Mouse (Mus musculus) olfactory bulb, adult 2 months (tissue): ENCODE results near the gene Vamp5. TPM values are rescaled to one million over a fixed set of nuclear protein-coding genes. Genes with fewer than 3 reads are reported as not detected.

Source experiments
- H3K27ac ChIP-seq: fragments of 200-500 bp; 2 replicates; pipeline ENCODE4 v1.5.1; 2012; ENCODE audit warnings: low read depth, low read length; ENCODE audit not compliant: insufficient read depth
- H3K4me1 ChIP-seq: fragments of 200-500 bp; 2 replicates; pipeline ENCODE4 v1.6.1; 2012; ENCODE audit warnings: low read length; ENCODE audit not compliant: control insufficient read depth, insufficient read depth
- H3K4me3 ChIP-seq: fragments of 200-500 bp; 2 replicates; pipeline ENCODE4 v1.5.1; 2012; ENCODE audit warnings: mild to moderate bottlenecking, low read depth, low read length, moderate library complexity; ENCODE audit not compliant: insufficient read depth
- CTCF ChIP-seq: fragments of 200-500 bp; IDR thresholded peaks from 2 replicates; pipeline ENCODE4 v1.5.1; 2012; ENCODE audit warnings: low read depth, mild to moderate bottlenecking, low read length, moderate library complexity; ENCODE audit not compliant: insufficient read depth
- POLR2A ChIP-seq: fragments of 200-500 bp; IDR thresholded peaks from 2 replicates; pipeline ENCODE4 v1.6.1; 2012; ENCODE audit warnings: mild to moderate bottlenecking, low read depth, low read length, moderate library complexity; ENCODE audit not compliant: insufficient read depth
- WGBS: fragments of 180-500 bp; shearing (Covaris S2); methylation state at CpG from one replicate; pipeline ENCODE4 v1.1.7; 2018; 5-methylcytosine and 5-hydroxymethylcytosine counted together
- polyA plus RNA-seq: library from polyadenylated mRNA; stranded (reverse); fragments of >200 nt; gene quantifications from 2 replicates; pipeline ENCODE4 v1.2.4, GENCODE M21; 2012; ENCODE audit warnings: low replicate concordance; ENCODE audit not compliant: missing spikeins, insufficient read depth, insufficient read length

The Vamp5 gene
- polyA plus RNA-seq, result not detected in 2 replicates

DNA sequence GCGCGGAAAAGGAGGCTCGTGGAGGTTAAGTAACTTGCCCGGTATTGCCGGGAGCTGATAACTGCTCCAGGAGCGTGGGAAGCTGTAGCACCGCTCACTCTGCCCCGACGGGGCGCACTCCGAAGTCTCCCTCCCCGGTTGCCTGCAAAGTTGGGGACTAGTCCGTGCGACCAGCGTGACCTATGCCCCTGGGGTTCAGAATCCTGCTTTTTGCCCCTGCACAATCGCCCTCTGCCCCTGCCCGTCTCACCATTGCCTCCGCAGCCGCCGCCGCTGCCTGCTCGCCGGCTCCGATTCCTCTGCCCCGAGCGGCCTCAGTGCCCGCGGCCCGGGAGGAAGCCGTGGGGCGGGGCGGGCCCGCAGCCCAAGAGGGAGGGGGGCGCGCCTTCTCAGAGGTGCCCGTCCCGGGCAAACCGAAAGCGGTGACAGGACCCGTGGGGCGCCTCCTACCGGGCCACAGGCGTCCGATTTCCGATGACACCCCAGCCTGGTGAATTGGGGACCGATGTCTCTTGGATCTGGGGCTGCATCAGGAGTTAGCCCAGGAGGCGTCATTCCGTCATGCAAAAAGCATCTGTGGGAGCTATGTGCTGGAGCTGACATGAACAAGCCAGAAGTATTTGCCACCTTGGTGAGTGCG, at the start of gene Vamp5:
Gene Vamp5 (minus strand): TSS at position 338 of the 640 bp plus-strand sequence.
- TF ChIP-seq POLR2A, result no peak
- TF ChIP-seq CTCF, result no peak
- no peak within 1 kb of the TSS for H3K27ac ChIP-seq
- WGBS, result 4% methylated on average over 49 of the region's 49 CpGs
- H3K4me1 ChIP-seq, result peaks cover 4% of the 10 kb centered on the region; the same call in 1 of the 2 replicates
- peak within 1 kb of the TSS; percentile 46 for H3K4me3 ChIP-seq

DNA sequence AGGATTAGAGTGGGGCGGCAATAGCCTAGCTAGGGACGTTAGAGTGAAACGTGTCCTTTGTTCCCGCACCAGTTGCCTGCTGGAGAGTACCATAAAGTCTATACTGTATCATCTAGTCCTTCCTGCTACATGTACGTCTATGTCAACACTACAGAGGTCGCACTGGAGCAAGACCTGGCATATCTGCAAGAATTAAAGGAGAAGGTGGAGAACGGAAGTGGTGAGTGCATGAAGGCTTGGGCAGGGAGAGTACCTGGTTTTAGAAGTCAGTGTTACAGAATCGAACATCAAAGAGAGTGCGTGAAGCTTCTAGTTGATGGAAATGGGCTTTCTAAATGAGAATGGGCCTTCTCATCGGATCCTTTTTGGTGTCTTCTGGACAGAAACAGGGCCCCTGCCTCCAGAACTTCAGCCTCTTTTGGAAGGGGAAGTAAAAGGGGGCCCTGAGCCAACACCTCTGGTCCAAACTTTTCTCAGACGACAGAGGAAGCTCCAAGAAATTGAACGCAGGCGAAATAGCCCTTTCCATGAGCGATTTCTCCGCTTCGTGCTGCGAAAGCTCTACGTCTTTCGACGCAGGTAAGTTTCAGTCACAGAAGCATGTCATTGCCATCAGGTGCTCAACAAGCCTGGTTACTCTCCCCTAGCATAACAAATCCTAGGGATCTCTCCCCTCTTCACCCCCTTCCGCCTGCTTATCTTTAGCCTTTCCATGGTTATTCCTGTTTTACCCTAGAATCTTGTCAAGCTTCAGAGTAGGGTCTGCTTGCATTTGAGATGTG, 49.0 kb upstream of the Vamp5 start:
- 84% methylated on average over 21 of the region's 21 CpGs for WGBS
- Histone ChIP-seq H3K4me1 (0 out of 2 replicates have a peak, but pooled peaks cover 2% of the 10 kb centered on the region), H3K4me3 (no peak overlapping the region), H3K27ac (no peak overlapping the region)
- TF ChIP-seq CTCF, result no peak
- no peak for TF ChIP-seq POLR2A

DNA sequence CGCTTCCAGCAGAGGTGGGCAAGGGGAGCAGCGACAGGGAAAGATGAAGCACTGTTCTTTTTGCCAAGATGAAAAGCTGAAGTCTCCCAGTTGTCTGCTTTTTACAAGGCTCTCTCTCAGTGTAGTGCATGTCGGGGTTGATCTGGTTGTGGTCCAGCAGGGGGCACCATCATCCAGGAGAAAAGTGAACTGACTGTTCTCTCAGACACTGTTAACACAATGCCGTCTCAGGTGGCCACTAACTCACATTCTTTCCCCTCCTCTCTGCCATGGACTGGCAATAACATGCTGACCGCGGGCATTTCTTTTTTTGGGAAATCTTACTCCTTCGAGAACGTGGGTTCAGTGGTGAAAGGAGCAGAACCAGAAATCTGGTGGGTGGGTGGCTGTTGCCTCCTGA, 47.8 kb upstream of the Vamp5 start:
- no peak overlapping the region for H3K27ac ChIP-seq
- WGBS, result 25% methylated on average over 8 of the region's 8 CpGs
- TF ChIP-seq POLR2A (no peak), CTCF (no peak)
- H3K4me3 ChIP-seq, result no peak overlapping the region
- H3K4me1 ChIP-seq, result 0 out of 2 replicates have a peak, but pooled peaks cover 2% of the 10 kb centered on the region

- Histone ChIP-seq H3K4me1 (no peaks in the 10 kb centered on the region), H3K27ac (no peak overlapping the region), H3K4me3 (no peak overlapping the region)
- 91% methylated on average over 11 of the region's 11 CpGs for WGBS
- no peak for TF ChIP-seq POLR2A
Measured at GRCm38 (mm10) chr6:72425646-72426045, 45.4 kb upstream of the Vamp5 start.

DNA sequence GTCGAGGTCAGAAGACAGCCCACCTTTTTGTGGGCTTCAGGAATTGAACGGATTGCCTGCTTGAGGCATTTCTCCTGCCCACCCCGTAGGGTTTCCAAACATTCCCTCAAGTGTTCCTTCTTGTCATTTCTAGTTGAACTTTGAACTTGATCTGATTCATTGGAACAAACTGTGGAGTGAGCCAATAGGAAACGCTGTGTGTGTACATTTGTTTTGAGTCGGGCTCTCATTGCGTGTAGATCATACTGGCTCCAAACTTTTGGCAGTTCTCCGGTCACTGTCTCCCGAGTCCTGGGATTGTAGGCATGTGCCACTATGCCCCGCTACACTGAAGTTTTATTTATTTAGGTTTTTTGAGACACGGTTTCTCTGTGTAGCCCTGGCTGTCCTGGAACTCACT, 40.6 kb upstream of the Vamp5 start:
- no peak overlapping the region for H3K4me3 ChIP-seq
- peaks cover under 1% of the 10 kb centered on the region; the same call in 1 of the 2 replicates for H3K4me1 ChIP-seq
- 92% methylated on average over 10 of the region's 10 CpGs for WGBS
- no peak for TF ChIP-seq POLR2A
- no peak for TF ChIP-seq CTCF
- no peak overlapping the region for H3K27ac ChIP-seq

- H3K4me1 ChIP-seq, result peaks cover 7% of the 10 kb centered on the region
- H3K27ac ChIP-seq, result no peak overlapping the region
- no peak for TF ChIP-seq CTCF
- TF ChIP-seq POLR2A, result no peak
- no peak overlapping the region for H3K4me3 ChIP-seq
- WGBS, result 81% methylated on average over 1 of the region's 1 CpGs
Measured at GRCm38 (mm10) chr6:72419806-72420205, 39.5 kb upstream of the Vamp5 start.

DNA sequence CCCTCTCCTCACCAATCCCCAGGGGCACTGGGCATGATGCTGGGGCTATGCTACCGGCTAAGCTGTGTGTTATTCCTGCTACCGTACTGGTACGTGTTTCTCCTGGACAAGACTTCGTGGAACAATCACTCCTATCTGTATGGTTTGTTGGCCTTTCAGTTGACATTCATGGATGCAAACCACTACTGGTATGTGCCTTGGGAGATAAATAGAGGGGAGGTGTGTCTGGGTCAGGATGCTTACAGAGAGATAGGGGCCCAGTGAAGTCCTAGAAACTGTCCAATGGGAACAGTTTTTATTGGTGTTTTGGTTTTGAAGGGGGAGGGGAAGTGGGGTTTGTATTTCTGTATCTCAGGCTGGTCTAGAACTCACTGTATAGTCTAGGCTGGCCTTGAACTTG, 38.0 kb upstream of the Vamp5 start:
- peaks cover 7% of the 10 kb centered on the region for H3K4me1 ChIP-seq
- H3K4me3 ChIP-seq, result no peak overlapping the region
- WGBS, result 93% methylated on average over 4 of the region's 4 CpGs
- no peak for TF ChIP-seq POLR2A
- TF ChIP-seq CTCF, result no peak
- H3K27ac ChIP-seq, result no peak overlapping the region

DNA sequence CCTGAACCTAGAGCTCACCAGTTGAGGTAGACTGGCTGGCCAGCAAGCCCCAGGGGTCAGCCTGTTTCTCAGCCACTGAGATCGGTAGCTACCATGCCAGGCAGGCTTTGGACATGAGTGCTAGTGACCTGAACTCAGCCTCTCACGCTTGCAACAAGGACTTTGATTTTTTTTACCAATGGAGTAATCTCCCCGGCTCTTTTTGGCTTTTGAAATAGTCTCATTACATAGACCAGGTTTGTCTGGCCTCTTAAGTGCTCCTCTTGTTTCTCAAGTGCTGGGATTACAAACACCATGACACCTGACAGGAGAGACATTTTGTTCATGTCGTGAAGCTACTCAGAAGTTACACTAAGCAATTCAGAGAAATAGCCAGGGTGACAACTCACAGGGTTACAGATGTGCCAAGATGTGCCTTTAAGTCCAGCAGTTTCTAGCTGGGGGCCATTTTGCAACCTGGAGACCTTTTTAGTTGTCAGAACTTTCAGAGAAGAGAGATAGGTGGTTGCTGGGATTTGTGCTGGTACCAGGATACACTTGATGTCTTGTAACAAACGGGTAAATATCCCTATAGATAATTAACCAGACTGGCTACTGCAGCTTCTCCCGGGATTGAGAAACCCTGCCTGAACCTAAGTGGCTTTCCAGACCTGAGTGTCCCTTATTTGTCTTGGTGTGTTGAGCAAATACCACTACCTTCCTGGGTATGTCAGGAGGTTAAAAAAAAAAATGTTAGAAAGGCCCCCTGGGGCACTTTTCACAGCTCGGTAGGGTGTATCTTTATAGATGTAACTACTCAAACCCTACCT, 35.9 kb upstream of the Vamp5 start:
- no peak overlapping the region for H3K27ac ChIP-seq
- H3K4me3 ChIP-seq, result no peak overlapping the region
- no peak for TF ChIP-seq CTCF
- peaks cover 7% of the 10 kb centered on the region for H3K4me1 ChIP-seq
- 86% methylated on average over 7 of the region's 7 CpGs for WGBS

GRCm38 (mm10) chr6:72415181-72415580, 34.9 kb upstream of the Vamp5 start:
- no peak for TF ChIP-seq POLR2A
- TF ChIP-seq CTCF, result no peak
- H3K4me1 ChIP-seq, result peaks cover 7% of the 10 kb centered on the region
- WGBS, result 79% methylated on average over 5 of the region's 5 CpGs
- H3K4me3 ChIP-seq, result no peak overlapping the region
- H3K27ac ChIP-seq, result no peak overlapping the region
